Mouse (Mus musculus): ENCODE data around the gene Foxo3. TPM values are rescaled to one million over a fixed set of nuclear protein-coding genes. Genes with fewer than 3 reads are reported as not detected.

The Foxo3 gene
- polyA plus RNA-seq, 1 experiment from 2014 or later, result 30.8 TPM

- peaks cover 12% of the 10 kb centered on the region; the same call in 1 of the 2 replicates for H3K36me3 ChIP-seq (ENCODE audit: inconsistent target)
- 92% methylated on average over 9 of the region's 11 CpGs for WGBS (ENCODE audit: missing documents)
Observed at GRCm38 (mm10) chr10:42178751-42179150, 97.8 kb downstream of the Foxo3 start.

GRCm38 (mm10) chr10:42177771-42178674 lies 98.5 kb downstream of the Foxo3 start:
- Histone ChIP-seq H3K79me2 (ENCODE audit: inconsistent target) (no peaks in the 10 kb centered on the region), H3K36me3 (ENCODE audit: inconsistent target) (peaks cover 5% of the 10 kb centered on the region; the same call in 1 of the 2 replicates), H3K27ac (no peak overlapping the region), H3K4me3 (ENCODE audit: inconsistent target) (no peak overlapping the region)
- 93% methylated on average over 16 of the region's 16 CpGs for WGBS (ENCODE audit: missing documents)

More at GRCm38 (mm10) chr10:42178751-42179150, 97.8 kb downstream of the Foxo3 start:
- Histone ChIP-seq H3K27ac (no peak overlapping the region), H3K79me2 (ENCODE audit: inconsistent target) (no peaks in the 10 kb centered on the region), H3K4me3 (ENCODE audit: inconsistent target) (no peak overlapping the region)

GRCm38 (mm10) chr10:42174283-42174682 lies 102.3 kb downstream of the Foxo3 start:
- no peaks in the 10 kb centered on the region for H3K36me3 ChIP-seq (ENCODE audit: inconsistent target)
- WGBS (ENCODE audit: missing documents), result 91% methylated on average over 5 of the region's 5 CpGs
- H3K4me3 ChIP-seq (ENCODE audit: inconsistent target), result no peak overlapping the region
- H3K79me2 ChIP-seq (ENCODE audit: inconsistent target), result no peaks in the 10 kb centered on the region
- H3K27ac ChIP-seq, result no peak overlapping the region

GRCm38 (mm10) chr10:42173839-42174238 lies 102.7 kb downstream of the Foxo3 start:
- Histone ChIP-seq H3K27ac (no peak overlapping the region), H3K4me3 (ENCODE audit: inconsistent target) (no peak overlapping the region), H3K36me3 (ENCODE audit: inconsistent target) (no peaks in the 10 kb centered on the region), H3K79me2 (ENCODE audit: inconsistent target) (no peaks in the 10 kb centered on the region)
- WGBS (ENCODE audit: missing documents), result 40% methylated on average over 1 of the region's 1 CpGs

GRCm38 (mm10) chr10:42170889-42171347 lies 105.6 kb downstream of the Foxo3 start:
- no peaks in the 10 kb centered on the region for H3K36me3 ChIP-seq (ENCODE audit: inconsistent target)
- WGBS (ENCODE audit: missing documents), result 8% methylated on average over 5 of the region's 5 CpGs
- no peak overlapping the region for H3K27ac ChIP-seq
- H3K79me2 ChIP-seq (ENCODE audit: inconsistent target), result no peaks in the 10 kb centered on the region
- H3K4me3 ChIP-seq (ENCODE audit: inconsistent target), result no peak overlapping the region

- Histone ChIP-seq H3K36me3 (ENCODE audit: inconsistent target) (no peaks in the 10 kb centered on the region), H3K4me3 (ENCODE audit: inconsistent target) (no peak overlapping the region), H3K27ac (no peak overlapping the region), H3K79me2 (ENCODE audit: inconsistent target) (no peaks in the 10 kb centered on the region)
- WGBS (ENCODE audit: missing documents), result 91% methylated on average over 5 of the region's 5 CpGs
Observed at GRCm38 (mm10) chr10:42170201-42170600, 106.4 kb downstream of the Foxo3 start.

GRCm38 (mm10) chr10:42154727-42155126 lies 121.8 kb downstream of the Foxo3 start:
- H3K27ac ChIP-seq, result no peak overlapping the region
- no peaks in the 10 kb centered on the region for H3K79me2 ChIP-seq (ENCODE audit: inconsistent target)
- no peak overlapping the region for H3K4me3 ChIP-seq (ENCODE audit: inconsistent target)
- 27% methylated on average over 2 of the region's 2 CpGs for WGBS (ENCODE audit: missing documents)
- H3K36me3 ChIP-seq (ENCODE audit: inconsistent target), result no peaks in the 10 kb centered on the region

- Histone ChIP-seq H3K36me3 (ENCODE audit: inconsistent target) (no peaks in the 10 kb centered on the region), H3K27ac (no peak overlapping the region), H3K79me2 (ENCODE audit: inconsistent target) (no peaks in the 10 kb centered on the region), H3K4me3 (ENCODE audit: inconsistent target) (no peak overlapping the region)
- 35% methylated on average over 14 of the region's 14 CpGs for WGBS (ENCODE audit: missing documents)
Observed at GRCm38 (mm10) chr10:42152426-42153205, 123.9 kb downstream of the Foxo3 start.

GRCm38 (mm10) chr10:42149767-42150166 lies 126.8 kb downstream of the Foxo3 start:
- no peak overlapping the region for H3K4me3 ChIP-seq (ENCODE audit: inconsistent target)
- H3K27ac ChIP-seq, result no peak overlapping the region
- H3K36me3 ChIP-seq (ENCODE audit: inconsistent target), result no peaks in the 10 kb centered on the region
- 96% methylated on average over 3 of the region's 3 CpGs for WGBS (ENCODE audit: missing documents)
- no peaks in the 10 kb centered on the region for H3K79me2 ChIP-seq (ENCODE audit: inconsistent target)

GRCm38 (mm10) chr10:42148326-42148725 lies 128.2 kb downstream of the Foxo3 start:
- H3K4me3 ChIP-seq (ENCODE audit: inconsistent target), result no peak overlapping the region
- no peaks in the 10 kb centered on the region for H3K79me2 ChIP-seq (ENCODE audit: inconsistent target)
- no peak overlapping the region for H3K27ac ChIP-seq
- H3K36me3 ChIP-seq (ENCODE audit: inconsistent target), result no peaks in the 10 kb centered on the region
- 73% methylated on average over 3 of the region's 3 CpGs for WGBS (ENCODE audit: missing documents)

- Histone ChIP-seq H3K79me2 (ENCODE audit: inconsistent target) (no peaks in the 10 kb centered on the region), H3K4me3 (ENCODE audit: inconsistent target) (no peak overlapping the region), H3K36me3 (ENCODE audit: inconsistent target) (no peaks in the 10 kb centered on the region), H3K27ac (no peak overlapping the region)
- 96% methylated on average over 5 of the region's 5 CpGs for WGBS (ENCODE audit: missing documents)
Observed at GRCm38 (mm10) chr10:42145221-42145620, 131.3 kb downstream of the Foxo3 start.

GRCm38 (mm10) chr10:42144788-42145187 lies 131.8 kb downstream of the Foxo3 start:
- Histone ChIP-seq H3K27ac (no peak overlapping the region), H3K79me2 (ENCODE audit: inconsistent target) (no peaks in the 10 kb centered on the region), H3K4me3 (ENCODE audit: inconsistent target) (no peak overlapping the region), H3K36me3 (ENCODE audit: inconsistent target) (no peaks in the 10 kb centered on the region)
- 28% methylated on average over 5 of the region's 5 CpGs for WGBS (ENCODE audit: missing documents)

GRCm38 (mm10) chr10:42144176-42144575 lies 132.4 kb downstream of the Foxo3 start:
- Histone ChIP-seq H3K27ac (no peak overlapping the region), H3K79me2 (ENCODE audit: inconsistent target) (no peaks in the 10 kb centered on the region), H3K36me3 (ENCODE audit: inconsistent target) (no peaks in the 10 kb centered on the region), H3K4me3 (ENCODE audit: inconsistent target) (no peak overlapping the region)
- whole genome bisulfite sequencing (ENCODE audit: missing documents), result 56% methylated on average over 2 of the region's 2 CpGs

- no peaks in the 10 kb centered on the region for H3K79me2 ChIP-seq (ENCODE audit: inconsistent target)
- 100% methylated on average over 1 of the region's 1 CpGs for WGBS (ENCODE audit: missing documents)
Observed at GRCm38 (mm10) chr10:42142791-42143190, 133.8 kb downstream of the Foxo3 start.

GRCm38 (mm10) chr10:42142081-42142480 lies 134.5 kb downstream of the Foxo3 start:
- Histone ChIP-seq H3K36me3 (ENCODE audit: inconsistent target) (no peaks in the 10 kb centered on the region), H3K4me3 (ENCODE audit: inconsistent target) (no peak overlapping the region), H3K27ac (no peak overlapping the region), H3K79me2 (ENCODE audit: inconsistent target) (no peaks in the 10 kb centered on the region)
- 92% methylated on average over 9 of the region's 9 CpGs for WGBS (ENCODE audit: missing documents)

More at GRCm38 (mm10) chr10:42142791-42143190, 133.8 kb downstream of the Foxo3 start:
- Histone ChIP-seq H3K4me3 (ENCODE audit: inconsistent target) (no peak overlapping the region), H3K27ac (no peak overlapping the region), H3K36me3 (ENCODE audit: inconsistent target) (no peaks in the 10 kb centered on the region)

All from macrophage (primary cell).